In genomic region chr11:98782651-98783235, GRCm38 (mm10) we compare ENCODE assay signal across 8 mouse cellular contexts. TPM values are rescaled to one million over a fixed set of nuclear protein-coding genes. Genes with fewer than 3 reads are reported as not detected.
DNase-seq lines count a peak whose midpoint lies in the region; ATAC-seq and TF ChIP-seq lines count a peak whose summit lies in the region.

No protein-coding gene starts in this region.

- 8% methylated on average over 17 of the region's 17 CpGs for WGBS in stomach, embryonic 14.5 days

- no peaks in the 10 kb centered on the region for H3K27me3 ChIP-seq in stomach, embryonic 14.5 days (ENCODE audit: control insufficient read depth, insufficient read depth, low read length)

- no peaks in the 10 kb centered on the region for H3K36me3 ChIP-seq in stomach, embryonic 14.5 days (ENCODE audit: control insufficient read depth, insufficient read depth, low read length)

- peak overlapping the region; percentile 100 for H3K27ac ChIP-seq in layer of hippocampus, adult 2 months
- H3K27ac ChIP-seq in embryonic fibroblast, embryonic 13.5 days (ENCODE audit: insufficient read depth, low read length): peak overlapping the region; percentile 94
- peak overlapping the region; percentile 92 for H3K27ac ChIP-seq in stomach, embryonic 14.5 days (ENCODE audit: low read length)

- H3K4me1 ChIP-seq in embryonic fibroblast, embryonic 13.5 days (ENCODE audit: control insufficient read depth, insufficient read depth, low read length): peaks cover 18% of the 10 kb centered on the region
- peaks cover 59% of the 10 kb centered on the region for H3K4me1 ChIP-seq in stomach, embryonic 14.5 days (ENCODE audit: control insufficient read depth, insufficient read depth, low read length)

- no peaks in the 10 kb centered on the region for H3K9me3 ChIP-seq in stomach, embryonic 14.5 days (ENCODE audit: control insufficient read depth, low read depth, low read length)

- no peak for TF ChIP-seq CTCF in layer of hippocampus, adult 2 months (conservative IDR thresholded peaks at IDR 0.05)
- no peak for TF ChIP-seq CTCF in embryonic fibroblast, embryonic 13.5 days (IDR thresholded peaks at IDR 0.05; ENCODE audit: borderline replicate concordance, insufficient read depth, low read length)

- no peak for DNase-seq in layer of hippocampus, adult 2 months (ENCODE audit: low spot score in 2 of 2)
- no peak for DNase-seq in layer of hippocampus, adult 11-12 months (ENCODE audit: low spot score)
- DNase-seq in T-cell, adult 2 months (ENCODE audit: low spot score): peak; percentile 45
- peak; percentile 62 for DNase-seq in induced T-regulatory cell, adult 2 months (ENCODE audit: low read depth)
- DNase-seq in lung, postnatal 10 days: peak; percentile 76
- no peak for DNase-seq in layer of hippocampus, adult 9-10 months (ENCODE audit: low spot score)

- H3K4me2 ChIP-seq in stomach, embryonic 14.5 days (replicated peaks; ENCODE audit: low read depth, low read length): peak overlapping the region; percentile 39

- no peak for ATAC-seq in stomach, embryonic 14.5 days (ENCODE audit: insufficient number of reproducible peaks, insufficient read depth, low FRiP score, low read depth)

- H3K9ac ChIP-seq in stomach, embryonic 14.5 days (replicated peaks; ENCODE audit: low read depth, low read length): no peak overlapping the region

- peak overlapping the region; percentile 38 for H3K4me3 ChIP-seq in layer of hippocampus, adult 2 months
- H3K4me3 ChIP-seq in embryonic fibroblast, embryonic 13.5 days (ENCODE audit: insufficient read depth, low read length): 0 out of 2 replicates have a peak overlapping the region, but pooled peaks have one; percentile 0
- peak overlapping the region; percentile 8; the same call in 1 of the 2 replicates for H3K4me3 ChIP-seq in stomach, embryonic 14.5 days (ENCODE audit: low read depth, low read length)

- no peak for TF ChIP-seq POLR2A in embryonic fibroblast, embryonic 13.5 days (IDR thresholded peaks at IDR 0.05; ENCODE audit: low read depth, low read length)

RNA-seq across cellular contexts. Expression of gene Nr1d1, which starts 7.6 kb away (rescaled TPM):
- total RNA-seq in layer of hippocampus, adult 2 months (2021): 10 to 100 TPM; 93.2 to 94.0 TPM
- polyA plus RNA-seq in embryonic fibroblast, embryonic 13.5 days (2011; ENCODE audit: insufficient read length, low read depth, missing spikeins): 18.7 and 23.7 TPM in 2 replicates
- 1.7 and 2.3 TPM in 2 replicates for polyA plus RNA-seq in stomach, embryonic 14.5 days (2014; fragmentation: Nextera tagmentation; extraction: Ambion mirVana)

RNA-seq across cellular contexts. Expression of gene Msl1, which starts 12.6 kb away (rescaled TPM):
- total RNA-seq in layer of hippocampus, adult 2 months (2021): 100 to 1,000 TPM; 168 to 178 TPM
- polyA plus RNA-seq in embryonic fibroblast, embryonic 13.5 days (2011; ENCODE audit: insufficient read length, low read depth, missing spikeins): 77.7 and 83.8 TPM in 2 replicates
- 21.6 and 22.3 TPM in 2 replicates for polyA plus RNA-seq in stomach, embryonic 14.5 days (2014; fragmentation: Nextera tagmentation; extraction: Ambion mirVana)

RNA-seq across cellular contexts. Expression of gene Casc3, which starts 22.0 kb away (rescaled TPM):
- total RNA-seq in layer of hippocampus, adult 2 months (2021): 10 to 100 TPM; 61.0 to 62.1 TPM
- 29.7 and 36.7 TPM in 2 replicates for polyA plus RNA-seq in embryonic fibroblast, embryonic 13.5 days (2011; ENCODE audit: insufficient read length, low read depth, missing spikeins)
- 33.7 and 35.1 TPM in 2 replicates for polyA plus RNA-seq in stomach, embryonic 14.5 days (2014; fragmentation: Nextera tagmentation; extraction: Ambion mirVana)

RNA-seq across cellular contexts. Expression of gene Thra, which starts 42.3 kb away (rescaled TPM):
- 1,000 to 10,000 TPM in 1 of 2 experiments, 100 to 1,000 TPM in 1; 996 to 1,082 TPM for total RNA-seq in layer of hippocampus, adult 2 months (2021)
- polyA plus RNA-seq in embryonic fibroblast, embryonic 13.5 days (2011; ENCODE audit: insufficient read length, low read depth, missing spikeins): 66.0 and 83.9 TPM in 2 replicates
- polyA plus RNA-seq in stomach, embryonic 14.5 days (2014; fragmentation: Nextera tagmentation; extraction: Ambion mirVana): 61.4 and 62.9 TPM in 2 replicates

RNA-seq across cellular contexts. Expression of gene Med24, which starts 53.5 kb away (rescaled TPM):
- 100 to 1,000 TPM; 146 to 148 TPM for total RNA-seq in layer of hippocampus, adult 2 months (2021)
- 50.1 and 58.1 TPM in 2 replicates for polyA plus RNA-seq in embryonic fibroblast, embryonic 13.5 days (2011; ENCODE audit: insufficient read length, low read depth, missing spikeins)
- polyA plus RNA-seq in stomach, embryonic 14.5 days (2014; fragmentation: Nextera tagmentation; extraction: Ambion mirVana): 39.9 and 41.0 TPM in 2 replicates

Comparison
In these comparisons a context has a peak if more than half of its experiments do, and no peak if none do; other contexts are left out.
1. DNase-seq: peak in T-cell, adult 2 months (single experiment), induced T-regulatory cell, adult 2 months (single experiment) and lung, postnatal 10 days (single experiment); none in layer of hippocampus, adult 2 months (0 of 2), layer of hippocampus, adult 11-12 months (single experiment) and layer of hippocampus, adult 9-10 months (single experiment).
2. Peak in every context shown above with its lines, with median percentiles within 50 percentile points of each other: H3K27ac ChIP-seq and H3K4me3 ChIP-seq.